Mouse (Mus musculus) liver, embryonic 15.5 days (tissue): ENCODE measurements around the gene Zbtb45. TPM values are rescaled to one million over a fixed set of nuclear protein-coding genes. Genes with fewer than 3 reads are reported as not detected.

Experiments
- ATAC-seq: fragments of 200-750 bp; cut with Nextera tagmentation; 2 replicates; pipeline ENCODE4 v1.8.0; 2017; ENCODE audit warnings: moderate number of reproducible peaks, mild to moderate bottlenecking, moderate library complexity; ENCODE audit not compliant: insufficient read depth
- H3K27ac ChIP-seq: fragments of 300-500 bp; sonication (generic); replicated peaks from 2 replicates; pipeline ENCODE4 v1.5.1; 2015; ENCODE audit warnings: mild to moderate bottlenecking, inconsistent platforms
- H3K27me3 ChIP-seq: fragments of 300-500 bp; sonication (generic); 2 replicates; pipeline ENCODE4 v1.6.1; 2015; ENCODE audit warnings: mild to moderate bottlenecking, inconsistent platforms
- H3K36me3 ChIP-seq: fragments of 300-500 bp; sonication (generic); replicated peaks from 2 replicates; pipeline ENCODE4 v1.6.1; 2015; ENCODE audit warnings: moderate library complexity, mild to moderate bottlenecking, inconsistent platforms
- H3K4me1 ChIP-seq: fragments of 300-500 bp; sonication (generic); replicated peaks from 2 replicates; pipeline ENCODE4 v1.6.1; 2015; ENCODE audit warnings: inconsistent platforms
- H3K4me2 ChIP-seq: fragments of 300-500 bp; sonication (generic); 2 replicates; pipeline ENCODE4 v1.6.1; 2015; ENCODE audit warnings: moderate library complexity, mild to moderate bottlenecking, inconsistent platforms
- H3K4me3 ChIP-seq: fragments of 300-500 bp; sonication (generic); replicated peaks from 2 replicates; pipeline ENCODE4 v1.5.1; 2015; ENCODE audit warnings: mild to moderate bottlenecking, inconsistent platforms
- H3K9ac ChIP-seq: fragments of 300-500 bp; sonication (generic); 2 replicates; pipeline ENCODE4 v1.6.1; 2015; ENCODE audit warnings: moderate library complexity, mild to moderate bottlenecking, inconsistent platforms
- H3K9me3 ChIP-seq: fragments of 300-500 bp; sonication (generic); replicated peaks from 2 replicates; pipeline ENCODE4 v1.6.1; 2016; ENCODE audit warnings: inconsistent platforms
- WGBS: fragments of 180-500 bp; shearing (Covaris S2); methylation state at CpG from one replicate; pipeline ENCODE4 v1.1.7; 2015; ENCODE audit warnings: mixed read lengths; ENCODE audit not compliant: insufficient replicate concordance; 5-methylcytosine and 5-hydroxymethylcytosine counted together
- polyA plus RNA-seq: library from polyadenylated mRNA; unstranded; fragments of >200 nt; fragmentation: Nextera tagmentation; extraction: Ambion mirVana; gene quantifications from 2 replicates; pipeline ENCODE4 v1.2.1, GENCODE M21; 2015

Zbtb45 gene
- polyA plus RNA-seq, 1 experiment from 2014 or later: 11.8 TPM

- H3K4me3 ChIP-seq: no peak overlapping the region
- H3K4me2 ChIP-seq: peak overlapping the region; percentile 41
- no peaks in the 10 kb centered on the region; the same call in 1 of the 2 replicates for H3K27me3 ChIP-seq
- no peaks in the 10 kb centered on the region for H3K9me3 ChIP-seq
- H3K4me1 ChIP-seq: no peaks in the 10 kb centered on the region
- 48% methylated on average over 5 of the region's 5 CpGs for WGBS
- no peaks in the 10 kb centered on the region for H3K36me3 ChIP-seq
- 0 out of 2 replicates have a peak overlapping the region, but pooled peaks have one; percentile 18 for H3K9ac ChIP-seq
- no peak overlapping the region for H3K27ac ChIP-seq
- no peak for ATAC-seq
Observed at GRCm38 (mm10) chr7:12997230-12997629, 12.6 kb downstream of the Zbtb45 start.

- peak overlapping the region; percentile 19; the same call in 1 of the 2 replicates for H3K27ac ChIP-seq
- H3K4me3 ChIP-seq: no peak overlapping the region
- no peaks in the 10 kb centered on the region for H3K9me3 ChIP-seq
- no peak overlapping the region for H3K9ac ChIP-seq
- no peaks in the 10 kb centered on the region; the same call in 1 of the 2 replicates for H3K27me3 ChIP-seq
- H3K4me1 ChIP-seq: no peaks in the 10 kb centered on the region
- no peak for ATAC-seq
- H3K36me3 ChIP-seq: no peaks in the 10 kb centered on the region
- no peak overlapping the region for H3K4me2 ChIP-seq
Observed at GRCm38 (mm10) chr7:12995862-12996261, 14.0 kb downstream of the Zbtb45 start.

- 70% methylated on average over 10 of the region's 10 CpGs for WGBS
- no peak for ATAC-seq
Observed at GRCm38 (mm10) chr7:12993148-12993547, 16.7 kb downstream of the Zbtb45 start.

GRCm38 (mm10) chr7:12992222-12992621 is 17.6 kb downstream of the Zbtb45 start:
- H3K4me3 ChIP-seq: no peak overlapping the region
- H3K36me3 ChIP-seq: no peaks in the 10 kb centered on the region
- no peak for ATAC-seq
- H3K9ac ChIP-seq: no peak overlapping the region
- H3K4me2 ChIP-seq: no peak overlapping the region
- WGBS: 2% methylated on average over 3 of the region's 3 CpGs
- H3K27me3 ChIP-seq: no peaks in the 10 kb centered on the region; the same call in 1 of the 2 replicates
- H3K4me1 ChIP-seq: peaks cover 16% of the 10 kb centered on the region
- H3K9me3 ChIP-seq: no peaks in the 10 kb centered on the region
- no peak overlapping the region for H3K27ac ChIP-seq

More at GRCm38 (mm10) chr7:12993148-12993547, 16.7 kb downstream of the Zbtb45 start:
- Histone ChIP-seq H3K4me3 (no peak overlapping the region), H3K27ac (no peak overlapping the region), H3K9me3 (no peaks in the 10 kb centered on the region), H3K27me3 (no peaks in the 10 kb centered on the region; the same call in 1 of the 2 replicates), H3K4me2 (no peak overlapping the region), H3K36me3 (no peaks in the 10 kb centered on the region), H3K9ac (no peak overlapping the region), H3K4me1 (peaks cover 6% of the 10 kb centered on the region)

GRCm38 (mm10) chr7:12987409-12988189 is 22.2 kb downstream of the Zbtb45 start:
- no peaks in the 10 kb centered on the region for H3K9me3 ChIP-seq
- peak overlapping the region; percentile 66 for H3K27ac ChIP-seq
- no peak overlapping the region for H3K4me3 ChIP-seq
- H3K4me2 ChIP-seq: peak overlapping the region; percentile 29; the same call in 1 of the 2 replicates
- 40% methylated on average over 8 of the region's 8 CpGs for WGBS
- H3K27me3 ChIP-seq: no peaks in the 10 kb centered on the region
- no peaks in the 10 kb centered on the region for H3K36me3 ChIP-seq
- H3K9ac ChIP-seq: peak overlapping the region; percentile 40; the same call in 1 of the 2 replicates
- ATAC-seq: peak; percentile 80
- H3K4me1 ChIP-seq: peaks cover 39% of the 10 kb centered on the region

- peaks cover 39% of the 10 kb centered on the region for H3K4me1 ChIP-seq
- H3K9me3 ChIP-seq: no peaks in the 10 kb centered on the region
- H3K4me2 ChIP-seq: no peak overlapping the region
- H3K4me3 ChIP-seq: no peak overlapping the region
- H3K27ac ChIP-seq: peak overlapping the region; percentile 66; the same call in 1 of the 2 replicates
- H3K9ac ChIP-seq: no peak overlapping the region
- H3K27me3 ChIP-seq: no peaks in the 10 kb centered on the region
- no peak for ATAC-seq
- H3K36me3 ChIP-seq: no peaks in the 10 kb centered on the region
- WGBS: 66% methylated on average over 8 of the region's 8 CpGs
Observed at GRCm38 (mm10) chr7:12986906-12987305, 22.9 kb downstream of the Zbtb45 start.

GRCm38 (mm10) chr7:12985724-12986123 is 24.1 kb downstream of the Zbtb45 start:
- 0 out of 2 replicates have a peak overlapping the region, but pooled peaks have one; percentile 53 for H3K27ac ChIP-seq
- peak; percentile 55 for ATAC-seq
- WGBS: 21% methylated on average over 1 of the region's 1 CpGs
- no peak overlapping the region for H3K4me3 ChIP-seq
- no peaks in the 10 kb centered on the region for H3K9me3 ChIP-seq
- no peaks in the 10 kb centered on the region for H3K36me3 ChIP-seq
- H3K4me2 ChIP-seq: no peak overlapping the region
- no peak overlapping the region for H3K9ac ChIP-seq
- no peaks in the 10 kb centered on the region for H3K27me3 ChIP-seq
- H3K4me1 ChIP-seq: peaks cover 39% of the 10 kb centered on the region

- H3K36me3 ChIP-seq: no peaks in the 10 kb centered on the region
- H3K27me3 ChIP-seq: no peaks in the 10 kb centered on the region
- no peak overlapping the region for H3K4me3 ChIP-seq
- H3K9me3 ChIP-seq: no peaks in the 10 kb centered on the region
- no peak overlapping the region for H3K27ac ChIP-seq
- H3K9ac ChIP-seq: no peak overlapping the region
- no peak overlapping the region for H3K4me2 ChIP-seq
- ATAC-seq: no peak
- H3K4me1 ChIP-seq: peaks cover 36% of the 10 kb centered on the region
- 79% methylated on average over 7 of the region's 7 CpGs for WGBS
Observed at GRCm38 (mm10) chr7:12980291-12980690, 29.5 kb downstream of the Zbtb45 start.

GRCm38 (mm10) chr7:12979776-12980175 is 30.1 kb downstream of the Zbtb45 start:
- H3K4me3 ChIP-seq: no peak overlapping the region
- H3K4me2 ChIP-seq: no peak overlapping the region
- 66% methylated on average over 6 of the region's 6 CpGs for WGBS
- H3K27ac ChIP-seq: 0 out of 2 replicates have a peak overlapping the region, but pooled peaks have one; percentile 93
- H3K4me1 ChIP-seq: peaks cover 33% of the 10 kb centered on the region
- no peak for ATAC-seq
- H3K36me3 ChIP-seq: no peaks in the 10 kb centered on the region
- H3K27me3 ChIP-seq: no peaks in the 10 kb centered on the region
- no peaks in the 10 kb centered on the region for H3K9me3 ChIP-seq
- no peak overlapping the region for H3K9ac ChIP-seq

- Histone ChIP-seq H3K9ac (peak overlapping the region; percentile 78), H3K4me1 (peaks cover 33% of the 10 kb centered on the region), H3K27me3 (no peaks in the 10 kb centered on the region), H3K27ac (peak overlapping the region; percentile 93), H3K4me3 (peak overlapping the region; percentile 67), H3K36me3 (no peaks in the 10 kb centered on the region), H3K4me2 (peak overlapping the region; percentile 96), H3K9me3 (no peaks in the 10 kb centered on the region)
- ATAC-seq: no peak
- 73% methylated on average over 18 of the region's 18 CpGs for WGBS
Observed at GRCm38 (mm10) chr7:12978931-12979722, 30.7 kb downstream of the Zbtb45 start.
